Mouse (Mus musculus): ENCODE measurements around the gene Kif5c.

Gene Kif5c

DNA sequence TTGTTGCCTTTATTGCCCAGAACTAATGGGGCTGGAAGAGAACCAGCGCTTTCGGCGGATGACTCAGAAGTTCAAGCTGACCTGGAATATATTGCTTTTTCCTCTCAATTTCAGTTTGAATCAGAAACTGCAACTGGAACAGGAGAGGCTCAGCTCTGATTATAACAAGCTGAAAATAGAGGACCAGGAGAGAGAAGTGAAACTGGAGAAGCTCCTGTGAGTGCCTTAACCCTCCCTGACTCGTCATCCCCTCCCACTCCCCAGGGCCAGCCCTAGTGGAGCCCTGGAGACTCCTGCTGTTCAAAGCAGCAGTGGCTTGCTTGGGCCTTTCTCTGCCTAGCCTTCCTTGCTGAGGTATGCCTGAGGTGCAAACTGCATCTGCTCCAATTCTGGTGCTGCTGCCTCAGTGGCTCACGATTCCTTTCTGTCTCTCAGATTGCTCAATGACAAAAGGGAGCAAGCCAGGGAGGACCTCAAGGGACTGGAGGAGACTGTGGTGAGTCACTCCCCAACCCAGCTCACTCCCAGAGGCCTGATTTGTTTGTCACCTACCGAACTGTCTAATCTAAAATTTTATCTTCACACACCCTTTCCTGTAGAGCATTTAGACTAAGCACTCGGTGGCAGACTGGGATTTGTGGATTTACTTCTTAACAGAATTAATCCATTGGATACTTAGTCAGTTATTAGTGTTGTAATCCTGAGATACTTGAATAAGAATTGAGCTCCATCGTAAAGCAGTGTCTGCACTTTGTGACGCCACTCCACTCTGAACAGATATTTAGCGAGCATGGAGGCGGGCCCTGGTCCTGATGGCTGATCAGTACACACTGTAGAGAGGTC is 125.4 kb downstream of the Kif5c start:
- DNase-seq (ENCODE audit: low spot score in 2 of 2) = no peak

DNA sequence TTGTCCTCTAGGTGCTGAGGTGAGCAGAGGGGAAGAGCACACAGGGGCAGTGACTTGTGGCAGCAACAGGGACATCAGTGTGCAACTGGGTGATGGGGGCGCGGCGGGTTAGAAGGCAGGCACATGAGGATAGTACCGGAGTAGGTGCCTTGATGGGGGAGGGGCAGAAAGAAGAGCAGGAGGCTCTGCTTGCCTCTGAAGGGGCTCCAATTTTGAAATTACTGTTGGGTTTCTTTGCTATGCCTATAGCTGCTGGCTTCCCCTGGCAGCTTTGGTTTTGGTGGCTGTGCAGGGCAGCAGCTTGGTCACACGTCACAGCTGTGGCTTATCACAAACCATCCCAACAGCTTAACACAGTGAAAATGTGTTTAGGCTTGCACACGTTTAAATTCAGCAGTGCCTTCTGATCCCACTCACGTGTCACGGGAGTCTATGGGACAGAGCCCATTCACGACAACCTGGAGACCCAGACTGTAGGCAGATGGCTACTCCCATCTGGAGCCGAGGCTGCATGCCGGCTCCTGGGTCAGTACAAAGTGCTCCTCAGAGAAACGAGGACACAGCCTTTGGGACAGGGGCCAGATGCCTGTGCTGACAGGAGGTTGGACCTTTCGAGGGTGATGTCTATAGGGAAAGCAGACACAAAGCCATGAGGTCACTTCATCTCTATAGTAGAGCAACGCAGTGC is 126.1 kb downstream of the Kif5c start:
- DNase-seq (ENCODE audit: low spot score in 2 of 2) = no peak

DNA sequence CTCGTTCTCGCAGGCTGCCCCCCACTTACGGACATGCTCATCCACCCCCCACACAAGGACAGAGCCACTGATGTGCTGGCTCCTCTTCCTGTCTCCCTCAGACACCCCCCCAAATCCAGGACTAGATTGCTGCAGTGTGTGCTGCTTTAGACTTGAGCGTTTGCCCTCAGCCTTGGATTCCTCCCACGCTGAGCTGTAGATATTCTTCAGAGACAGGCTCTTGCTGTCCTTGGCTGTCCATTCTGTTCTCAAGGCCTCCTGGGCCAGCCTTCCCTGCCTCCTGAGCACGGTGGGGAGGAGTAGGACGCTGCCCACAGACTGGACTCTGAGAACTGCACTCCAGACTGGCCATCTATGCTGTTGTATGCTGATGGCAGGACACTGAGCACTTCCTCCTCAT is 127.8 kb downstream of the Kif5c start:
- no peak for DNase-seq (ENCODE audit: low spot score in 2 of 2)

DNA sequence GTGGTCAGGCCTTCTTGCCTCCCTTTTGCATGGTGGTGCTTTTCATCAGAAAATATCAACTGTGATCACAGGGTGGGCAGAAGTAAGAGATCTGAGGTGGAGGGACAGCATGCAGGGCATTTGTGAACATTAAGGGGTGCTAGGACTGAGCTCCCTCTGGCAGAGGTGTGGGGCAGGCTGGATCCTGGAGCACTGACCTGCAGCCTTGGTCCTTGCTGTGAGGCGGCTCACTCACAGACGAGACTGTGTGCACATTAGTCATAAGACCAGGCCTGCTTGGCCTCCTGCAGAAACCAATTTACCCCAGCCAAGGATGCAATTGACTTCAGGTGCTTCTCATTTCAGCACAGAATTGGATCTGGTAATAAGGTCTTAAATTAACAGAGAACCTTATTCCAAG is 128.6 kb downstream of the Kif5c start:
- no peak for DNase-seq (ENCODE audit: low spot score in 2 of 2)

DNA sequence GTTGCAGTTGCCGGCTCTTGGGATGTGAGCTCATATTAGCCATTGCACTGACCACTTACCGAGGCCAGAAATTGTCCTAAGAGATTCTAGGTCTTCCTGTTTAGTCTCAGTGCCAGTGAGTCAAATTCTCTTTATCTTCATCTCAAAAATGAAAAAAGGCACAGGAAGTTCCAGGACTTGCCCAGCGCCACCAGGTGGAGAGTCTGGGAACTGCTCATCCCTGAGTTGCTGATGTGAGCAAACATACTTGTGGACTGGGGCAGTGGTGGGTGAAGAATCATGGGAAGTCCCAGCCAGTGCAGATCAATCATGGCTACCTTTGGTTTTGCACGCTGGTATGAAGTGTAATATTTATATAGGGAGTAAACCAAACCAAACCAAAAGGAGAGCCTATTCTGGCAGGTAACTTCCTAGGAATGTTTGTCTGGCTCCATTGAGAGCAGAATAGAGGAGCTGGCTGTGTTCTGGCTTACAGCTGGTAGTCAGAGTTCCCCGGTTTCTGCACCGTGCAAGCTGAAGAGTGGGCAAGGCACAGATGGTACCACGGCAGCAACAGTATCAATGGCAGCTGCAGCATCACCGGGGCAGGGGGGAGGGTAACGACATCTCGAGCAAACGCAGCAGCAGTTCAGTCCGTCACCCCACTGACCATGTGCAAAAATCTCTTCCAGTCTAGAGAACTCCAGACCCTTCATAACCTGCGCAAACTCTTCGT is 129.7 kb downstream of the Kif5c start:
- peak; percentile 49 to 59 for DNase-seq (ENCODE audit: low spot score in 2 of 2)

DNA sequence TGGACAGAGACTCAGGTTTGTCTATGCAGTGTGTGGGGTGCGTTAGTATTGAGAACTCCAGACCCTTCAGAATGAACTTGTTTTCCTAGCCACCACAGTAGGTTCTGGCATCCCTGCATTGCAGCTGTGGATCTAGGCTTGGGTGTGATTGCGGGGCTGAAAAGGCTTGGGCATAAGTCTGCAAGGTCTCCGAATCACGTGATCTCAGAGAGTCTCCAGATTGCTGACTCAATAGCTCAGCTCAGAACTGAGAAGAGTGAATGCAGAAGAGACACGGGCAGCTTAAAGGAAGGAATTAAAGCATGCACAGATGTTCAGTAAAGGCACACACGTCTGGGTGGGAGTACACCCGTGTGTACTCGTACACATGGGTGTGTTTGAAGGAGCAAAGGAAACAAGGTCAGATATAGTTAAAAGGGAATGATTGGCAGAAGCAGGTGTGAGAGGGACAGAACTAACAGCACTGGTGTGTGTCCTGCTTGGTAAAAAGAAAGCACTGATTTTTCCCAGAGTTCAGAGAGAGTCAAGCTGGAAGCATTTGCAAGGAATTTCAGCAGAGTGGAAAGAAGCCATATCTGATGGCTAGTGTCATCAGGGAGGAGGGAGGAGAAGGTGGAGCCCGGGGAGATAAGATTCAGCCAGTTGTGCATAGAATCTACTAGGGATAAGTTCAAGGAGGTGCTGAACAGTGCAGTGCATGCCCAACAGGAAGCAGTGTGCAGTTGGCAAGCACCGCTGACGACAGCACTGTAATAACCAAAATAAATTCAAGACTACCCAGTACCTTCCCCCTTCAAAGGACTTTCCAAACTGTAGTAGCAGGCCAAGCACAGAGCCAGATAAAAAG is 130.9 kb downstream of the Kif5c start:
- DNase-seq (ENCODE audit: low spot score in 2 of 2) = no peak

DNA sequence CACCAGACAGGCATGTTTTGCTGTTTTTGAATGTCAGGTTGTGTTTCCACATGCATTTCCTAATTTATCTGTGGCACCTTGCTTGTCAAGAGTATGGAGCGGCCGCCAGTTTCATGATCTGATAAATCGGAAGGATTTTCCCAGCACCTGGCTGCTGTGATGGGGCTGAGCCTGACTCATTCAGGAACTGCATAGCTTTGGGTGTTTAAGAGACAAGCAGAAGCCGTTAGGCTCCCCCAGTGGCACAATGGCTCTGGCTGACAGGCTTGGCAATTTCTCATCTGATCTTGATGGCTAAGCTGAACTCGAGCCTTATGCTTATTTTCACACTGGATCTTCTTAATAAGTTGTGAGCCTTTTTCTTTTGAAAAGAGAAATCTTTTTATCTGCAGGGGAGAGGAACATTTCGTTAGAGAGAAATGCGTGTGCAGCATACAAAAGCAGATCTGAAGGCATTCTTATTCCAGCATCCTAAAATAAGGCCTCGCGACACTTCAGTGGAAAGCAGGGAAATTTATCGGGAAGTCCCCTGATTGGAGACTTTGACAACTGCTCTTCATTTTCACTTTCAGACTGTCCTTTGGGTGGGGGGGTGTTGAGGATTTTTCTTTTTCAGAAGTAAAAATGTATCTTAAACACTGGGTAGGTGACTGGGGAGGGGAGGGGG is 132.6 kb downstream of the Kif5c start:
- peak in 1 of 2 experiments; percentile 47 for DNase-seq (ENCODE audit: low spot score in 2 of 2)

DNA sequence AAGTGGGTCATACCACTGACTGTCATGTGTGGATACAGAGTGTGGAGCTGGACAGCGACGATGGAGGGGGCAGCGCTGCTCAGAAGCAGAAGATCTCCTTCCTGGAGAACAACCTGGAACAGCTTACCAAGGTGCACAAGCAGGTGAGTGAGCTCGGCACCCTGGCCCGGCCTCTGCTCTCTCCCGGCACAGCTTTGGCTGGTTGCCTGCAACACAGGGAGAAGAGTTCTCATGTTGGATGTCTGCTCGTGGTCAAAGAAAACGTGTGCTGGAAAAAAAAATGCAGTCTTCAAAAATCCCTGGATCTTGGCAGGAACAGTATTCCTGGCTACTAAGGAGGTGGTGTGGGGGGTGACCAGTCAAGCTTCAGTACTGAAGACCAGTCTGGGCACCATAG is 133.1 kb downstream of the Kif5c start:
- DNase-seq (ENCODE audit: low spot score in 2 of 2) = no peak

DNA sequence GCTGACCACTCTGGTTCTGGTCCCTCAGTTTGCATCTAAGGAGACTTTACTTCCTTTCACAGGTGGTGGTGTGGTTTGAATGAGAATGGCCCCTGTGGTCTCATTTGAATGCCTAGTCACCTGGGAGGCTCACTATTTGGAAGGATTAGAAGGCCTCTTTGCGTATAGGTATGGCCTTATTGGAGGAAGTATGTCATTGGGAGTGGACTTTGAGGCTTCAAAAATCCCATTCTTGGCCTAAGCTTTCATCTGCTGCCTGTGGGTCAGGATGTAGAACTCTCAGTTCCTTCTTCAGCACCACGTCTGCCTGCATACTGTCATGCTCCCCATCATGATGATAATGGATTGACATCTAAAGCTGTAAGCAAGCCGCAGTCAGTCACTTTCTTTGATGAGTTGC is 134.0 kb downstream of the Kif5c start:
- DNase-seq (ENCODE audit: low spot score in 2 of 2) = no peak

DNA sequence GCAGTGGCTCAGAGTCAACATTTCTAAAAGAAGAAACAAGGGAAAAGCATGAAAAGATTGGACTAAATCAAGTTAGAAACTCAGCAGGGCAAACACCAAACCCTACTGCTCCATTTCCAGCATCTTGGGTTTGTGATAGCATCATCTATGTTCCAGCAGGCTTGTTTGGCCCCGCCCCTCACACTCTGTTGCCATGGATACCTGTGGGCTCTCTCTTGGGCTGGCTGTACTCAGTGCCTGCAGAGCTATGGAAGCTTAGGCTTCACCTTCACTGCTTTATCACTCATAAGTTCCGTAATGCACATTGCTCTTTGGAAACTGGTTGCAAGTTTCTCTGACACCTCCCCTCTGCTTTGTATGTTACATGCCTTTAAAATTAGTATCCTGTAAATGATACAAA is 136.0 kb downstream of the Kif5c start:
- DNase-seq (ENCODE audit: low spot score in 2 of 2) = peak; percentile 63 to 77

DNA sequence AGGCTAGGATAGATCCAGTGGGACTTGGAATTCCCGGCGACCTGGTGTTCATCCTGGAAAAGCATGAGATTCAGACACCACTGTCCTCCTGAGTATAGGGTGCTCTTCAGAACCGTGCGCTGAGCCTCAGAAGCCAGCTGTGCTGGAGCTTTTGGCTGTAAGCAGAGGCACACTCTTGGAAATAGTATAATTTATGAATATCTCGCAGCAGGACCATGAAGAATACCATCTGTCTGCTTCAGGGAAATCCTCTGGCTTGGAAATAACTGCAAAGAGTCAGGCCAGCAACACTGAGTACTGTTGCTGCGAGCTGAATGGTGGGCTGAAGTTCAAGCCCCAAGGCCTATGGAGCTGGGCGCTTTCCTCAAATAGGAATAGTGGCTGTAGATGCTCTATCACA is 138.5 kb downstream of the Kif5c start:
- DNase-seq (ENCODE audit: low spot score in 2 of 2) = no peak

DNA sequence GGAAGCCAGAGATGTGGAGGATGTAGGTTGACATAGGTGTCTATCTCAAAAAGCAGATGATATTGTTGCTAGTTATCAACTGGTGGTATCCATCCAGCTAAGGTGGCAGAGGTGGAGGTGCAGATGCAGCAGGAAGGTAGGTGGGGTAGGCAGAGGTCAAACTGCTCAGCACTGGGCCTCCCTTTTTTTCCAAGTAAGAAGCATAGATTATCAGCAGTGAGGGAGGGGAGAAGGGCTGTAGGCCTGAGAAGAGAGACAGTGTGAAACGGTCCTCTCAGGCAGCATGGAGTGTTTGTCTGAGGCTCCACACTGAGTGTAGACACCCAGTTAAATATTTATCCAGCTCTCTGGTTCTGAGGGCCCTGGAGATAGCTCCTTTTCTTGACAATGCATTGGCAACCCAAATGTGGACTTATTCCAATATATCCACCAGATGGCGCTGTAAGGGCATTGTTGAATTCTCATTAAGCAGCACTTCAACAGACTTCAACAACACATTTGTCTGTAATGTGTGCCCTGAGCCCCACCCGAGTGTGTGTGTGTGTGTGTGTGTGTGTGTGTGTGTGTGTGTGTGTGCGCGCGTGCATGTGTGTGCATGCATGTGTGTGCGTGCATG is 145.3 kb downstream of the Kif5c start:
- peak in 1 of 2 experiments; percentile 68 for DNase-seq (ENCODE audit: low spot score in 2 of 2)

DNA sequence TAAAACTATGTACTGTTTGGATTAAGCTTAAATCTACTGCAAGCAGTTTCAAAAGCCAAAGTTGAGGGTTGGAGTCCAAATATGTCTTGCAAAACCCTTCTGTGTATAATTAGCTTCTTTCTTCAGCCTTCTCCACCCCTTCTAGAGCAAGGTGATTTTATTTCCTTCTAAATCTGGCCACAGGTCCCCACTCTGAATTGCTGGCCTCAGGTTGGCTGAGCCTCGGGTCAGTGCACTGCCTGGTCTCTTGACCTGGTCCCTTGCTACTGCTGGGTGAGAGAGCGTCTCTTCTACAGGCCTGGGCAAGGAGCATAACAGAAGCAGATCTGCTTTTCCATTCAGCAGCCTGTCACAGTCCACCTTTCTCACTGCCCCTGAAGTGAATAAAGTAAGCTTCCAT is 149.8 kb downstream of the Kif5c start:
- DNase-seq (ENCODE audit: low spot score in 2 of 2) = no peak

DNA sequence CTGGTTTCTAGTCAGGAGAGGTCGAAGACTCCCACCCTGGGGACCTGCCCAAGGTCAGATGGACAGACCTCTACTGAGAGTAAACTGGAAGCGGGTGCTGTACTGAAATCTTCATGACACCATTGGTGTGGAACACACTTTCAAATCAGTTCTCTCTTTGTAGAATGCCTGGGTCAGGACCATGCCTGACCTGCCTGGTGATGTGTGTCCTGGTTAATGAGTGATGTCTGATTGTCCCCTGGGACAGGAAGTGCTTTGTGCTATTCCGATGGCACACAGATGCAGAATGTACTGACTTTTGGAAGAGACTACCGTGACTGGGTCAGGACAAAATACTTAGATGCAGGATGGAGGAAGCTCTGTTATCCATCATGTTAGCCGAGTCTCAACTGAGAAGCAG is 151.3 kb downstream of the Kif5c start:
- DNase-seq (ENCODE audit: low spot score in 2 of 2) = no peak

DNA sequence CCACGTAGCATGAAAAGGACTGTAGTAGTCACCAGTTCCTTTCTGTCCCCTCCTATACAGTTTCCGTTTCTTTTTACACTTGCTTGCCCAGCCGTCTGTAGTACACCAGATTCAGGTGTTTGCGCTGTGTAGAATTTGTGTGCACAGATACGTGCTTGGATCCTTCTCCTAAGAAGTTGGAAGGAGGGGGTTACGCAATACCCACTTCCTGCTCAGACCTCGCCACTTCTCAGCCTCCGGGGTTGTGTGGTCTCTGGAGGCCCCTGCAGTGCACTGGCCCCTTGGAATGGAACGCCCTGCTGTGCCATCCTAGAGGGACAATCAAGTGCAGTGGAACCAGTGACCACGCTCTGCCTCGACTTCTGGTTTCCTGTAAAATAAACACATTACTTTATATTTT is 152.1 kb downstream of the Kif5c start:
- DNase-seq (ENCODE audit: low spot score in 2 of 2) = no peak

DNA sequence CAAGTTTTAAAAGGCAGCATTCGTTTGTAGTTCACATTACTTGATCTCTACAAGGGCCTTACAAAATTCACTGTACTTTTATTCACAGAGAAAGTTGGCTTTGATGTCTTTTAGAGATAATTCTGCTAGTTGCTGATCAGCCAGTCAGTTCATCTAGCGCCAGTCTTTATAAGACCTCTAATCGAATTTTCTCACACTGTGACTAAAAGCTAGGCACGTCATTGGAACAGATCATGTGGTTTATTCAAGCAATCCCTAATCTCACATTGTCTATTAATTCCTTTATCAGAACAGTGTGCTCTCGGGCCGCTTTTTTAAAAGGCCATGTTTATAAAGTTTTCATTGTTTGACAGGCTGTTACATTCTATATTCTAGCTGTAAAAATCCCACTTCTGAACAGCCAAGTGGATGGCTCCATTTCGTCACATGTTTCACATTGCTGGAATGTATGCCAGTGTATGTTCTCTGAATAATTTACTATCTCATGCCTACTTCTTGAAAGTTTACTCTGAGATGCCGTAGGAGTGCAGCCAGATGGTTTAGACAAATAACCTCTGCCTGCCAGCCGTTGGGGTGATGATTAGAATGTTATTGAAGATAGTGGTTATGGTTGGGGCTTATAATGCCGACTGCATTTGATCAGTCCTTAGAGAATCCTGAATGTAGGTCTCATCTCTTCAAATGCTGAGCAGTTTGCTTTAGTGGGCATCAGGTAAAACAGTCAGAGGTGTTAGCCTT is 154.3 kb downstream of the Kif5c start:
- no peak for DNase-seq (ENCODE audit: low spot score in 2 of 2)

DNA sequence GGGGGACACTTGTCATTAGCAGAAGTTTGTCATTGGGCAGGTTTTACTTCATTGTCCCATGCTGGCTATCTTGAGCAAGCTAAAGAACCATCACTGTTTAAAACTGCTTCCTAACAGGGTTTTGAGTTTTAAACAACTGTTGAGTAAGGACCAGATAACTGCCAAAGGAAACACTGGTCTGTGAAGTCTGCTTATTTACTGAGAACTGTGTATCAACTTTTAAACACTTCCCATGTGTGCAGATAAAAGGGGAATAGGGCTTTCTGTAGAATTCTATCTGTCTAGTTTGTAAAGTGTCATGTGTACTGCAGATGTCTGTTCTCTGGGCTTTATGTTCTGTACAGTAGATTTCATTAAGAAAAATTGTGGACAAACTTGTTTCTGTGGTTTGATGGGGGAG is 155.1 kb downstream of the Kif5c start:
- DNase-seq (ENCODE audit: low spot score in 2 of 2) = no peak

DNA sequence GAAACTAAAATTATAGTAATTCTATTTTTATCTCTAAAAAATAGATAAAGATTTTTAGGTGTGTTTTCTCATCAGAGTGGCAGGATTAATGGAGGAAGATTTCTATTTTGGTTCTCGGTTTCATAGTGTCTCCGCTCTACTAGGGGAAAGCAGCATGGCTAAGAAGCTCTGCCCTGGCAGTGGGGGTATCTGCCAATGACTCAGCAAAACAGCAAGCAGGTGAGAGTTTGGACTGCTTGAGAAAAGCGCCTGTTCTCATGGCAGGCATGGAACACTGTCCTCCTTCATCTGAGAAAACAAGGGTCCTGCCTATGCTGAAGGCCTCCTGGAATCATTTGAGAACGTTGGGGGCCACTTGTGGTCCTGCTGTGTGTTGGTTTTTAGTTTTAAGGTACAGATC is 156.1 kb downstream of the Kif5c start:
- no peak for DNase-seq (ENCODE audit: low spot score in 2 of 2)

DNA sequence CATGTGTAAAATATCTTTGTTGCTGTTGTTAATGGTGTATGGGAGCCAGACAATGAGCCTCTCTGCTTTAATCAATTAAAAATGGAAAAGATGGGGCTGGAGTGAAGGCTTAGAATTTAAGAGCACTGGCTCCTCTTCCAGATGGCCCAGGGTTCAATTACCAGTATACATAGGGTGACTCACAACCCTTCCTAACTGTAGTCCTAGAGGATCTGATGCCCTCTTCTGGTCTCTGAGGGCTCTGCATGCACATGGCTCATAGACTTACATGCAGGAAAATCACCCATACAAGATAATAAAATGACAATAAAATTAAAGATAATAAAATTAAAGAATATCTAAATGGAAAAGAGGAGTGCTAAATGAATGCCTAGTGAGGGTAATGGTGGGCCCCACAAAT is 156.6 kb downstream of the Kif5c start:
- no peak for DNase-seq (ENCODE audit: low spot score in 2 of 2)

DNA sequence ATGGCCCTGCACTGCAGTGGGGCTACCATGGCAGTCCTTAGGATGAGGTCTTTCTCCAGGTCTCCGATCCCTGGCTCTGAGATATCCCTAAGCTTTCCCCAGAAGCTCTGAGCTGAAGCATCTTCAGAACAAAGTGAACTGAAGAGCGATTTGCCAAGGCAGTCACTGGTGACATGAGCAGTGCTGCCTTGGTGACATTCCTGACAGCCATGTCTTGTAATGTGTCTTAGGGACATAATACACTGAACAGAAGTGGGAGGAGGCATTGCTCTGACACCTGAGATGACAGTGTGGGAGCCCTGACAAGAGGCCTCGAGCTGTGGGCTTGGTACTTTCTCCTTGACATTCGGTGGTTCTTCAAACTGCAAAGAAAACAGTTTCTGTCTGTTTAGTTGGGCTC is 157.3 kb downstream of the Kif5c start:
- DNase-seq (ENCODE audit: low spot score in 2 of 2) = no peak

Data from right cerebral cortex, postnatal 10 days (tissue).